Comparison of ENCODE assay signal across 9 mouse cellular contexts in genomic region chr3:89193853-89194252, GRCm38 (mm10). TPM values are rescaled to one million over a fixed set of nuclear protein-coding genes. Genes with fewer than 3 reads are reported as not detected.
DNase-seq lines count a peak whose midpoint lies in the region; ATAC-seq lines count a peak whose summit lies in the region.
"Had no signal": no experiment of that assay in that cellular context is flagged by ENCODE, and none has a peak within 500 bp of the region (broad histone marks: within the 10 kb centered on the region; RNA-seq: fewer than 3 reads in every experiment).

No protein-coding gene starts in this region.

- ATAC-seq in kidney, embryonic 16.5 days (ENCODE audit: low FRiP score, low TSS enrichment): no peak
- ATAC-seq in CD4-positive, CD25-positive, alpha-beta regulatory T cell, adult 4 months: peak; percentile 50
- peak; percentile 64 for ATAC-seq in megakaryocyte progenitor cell, adult 5-6 weeks (replicated peaks; ENCODE audit: poor library complexity)

- no peaks in the 10 kb centered on the region for H3K9me3 ChIP-seq in kidney, embryonic 16.5 days (ENCODE audit: low read length)

- WGBS in kidney, embryonic 16.5 days: 93% methylated on average over 2 of the region's 2 CpGs

- no peaks in the 10 kb centered on the region for H3K36me3 ChIP-seq in kidney, embryonic 16.5 days (ENCODE audit: insufficient read depth, low read length)

- no peak overlapping the region for H3K27ac ChIP-seq in kidney, embryonic 16.5 days (ENCODE audit: low read length)

- no peak overlapping the region for H3K4me3 ChIP-seq in kidney, embryonic 16.5 days (ENCODE audit: low read length)
- H3K4me3 ChIP-seq: myocyte had no signal

- H3K4me2 ChIP-seq in kidney, embryonic 16.5 days (replicated peaks; ENCODE audit: low read depth, low read length): no peak overlapping the region

- peaks cover 10% of the 10 kb centered on the region for H3K4me1 ChIP-seq in kidney, embryonic 16.5 days (ENCODE audit: insufficient read depth, low read length)

- no peaks in the 10 kb centered on the region for H3K27me3 ChIP-seq in kidney, embryonic 16.5 days (ENCODE audit: insufficient read depth, low read length)

- DNase-seq in kidney, postnatal 36 days: peak; percentile 44 to 61
- DNase-seq in 416B (ENCODE audit: low read depth): peak; percentile 78
- DNase-seq in embryo, embryonic 11 days: no peak
- no peak for DNase-seq in left cerebral cortex, adult 9 months (ENCODE audit: low spot score in 2 of 2)
- no peak for DNase-seq in adrenal gland, postnatal 10 days

- H3K9ac ChIP-seq in kidney, embryonic 16.5 days (replicated peaks; ENCODE audit: low read length): no peak overlapping the region

RNA-seq across cellular contexts. Expression of gene Gba, which starts 8.9 kb away (rescaled TPM):
- polyA plus RNA-seq in kidney, embryonic 16.5 days (2015; fragmentation: Nextera tagmentation; extraction: Ambion mirVana): 54.9 and 56.1 TPM in 2 replicates
- 100 to 1,000 TPM in 1 of 2 experiments, 10 to 100 TPM in 1; 81.2 to 128 TPM for polyA plus RNA-seq in CD4-positive, CD25-positive, alpha-beta regulatory T cell, adult 4 months (2017; shearing (Covaris generic))
- 52.8 and 60.0 TPM in 2 replicates for total RNA-seq in megakaryocyte progenitor cell, adult 5-6 weeks (2015)
- total RNA-seq in megakaryocyte progenitor cell, adult 5-6 weeks (2017): 51.4 and 55.8 TPM in 2 replicates
- total RNA-seq in adrenal gland, postnatal 10 days (2021): 10 to 100 TPM; 47.8 to 48.1 TPM

RNA-seq across cellular contexts. Expression of gene Fam189b, which starts 10.9 kb away (rescaled TPM):
- polyA plus RNA-seq in kidney, embryonic 16.5 days (2015; fragmentation: Nextera tagmentation; extraction: Ambion mirVana): 43.6 and 51.2 TPM in 2 replicates
- 100 to 1,000 TPM; 209 to 296 TPM for polyA plus RNA-seq in CD4-positive, CD25-positive, alpha-beta regulatory T cell, adult 4 months (2017; shearing (Covaris generic))
- total RNA-seq in megakaryocyte progenitor cell, adult 5-6 weeks (2015): 14.3 and 18.0 TPM in 2 replicates
- total RNA-seq in megakaryocyte progenitor cell, adult 5-6 weeks (2017): 2.3 and 5.2 TPM in 2 replicates
- total RNA-seq in adrenal gland, postnatal 10 days (2021): 10 to 100 TPM; 16.2 to 24.8 TPM

RNA-seq across cellular contexts. Expression of gene Scamp3, which starts 16.6 kb away (rescaled TPM):
- 140 TPM in 2 replicates for polyA plus RNA-seq in kidney, embryonic 16.5 days (2015; fragmentation: Nextera tagmentation; extraction: Ambion mirVana)
- polyA plus RNA-seq in CD4-positive, CD25-positive, alpha-beta regulatory T cell, adult 4 months (2017; shearing (Covaris generic)): 100 to 1,000 TPM; 177 to 239 TPM
- total RNA-seq in megakaryocyte progenitor cell, adult 5-6 weeks (2015): 92.5 and 93.9 TPM in 2 replicates
- 33.4 and 37.2 TPM in 2 replicates for total RNA-seq in megakaryocyte progenitor cell, adult 5-6 weeks (2017)
- total RNA-seq in adrenal gland, postnatal 10 days (2021): 10 to 100 TPM; 67.9 to 72.7 TPM

RNA-seq across cellular contexts. Expression of gene Thbs3, which starts 21.1 kb away (rescaled TPM):
- polyA plus RNA-seq in kidney, embryonic 16.5 days (2015; fragmentation: Nextera tagmentation; extraction: Ambion mirVana): 18.2 and 18.4 TPM in 2 replicates
- polyA plus RNA-seq in CD4-positive, CD25-positive, alpha-beta regulatory T cell, adult 4 months (2017; shearing (Covaris generic)): 1 to 10 TPM; 3.4 to 3.6 TPM
- total RNA-seq in megakaryocyte progenitor cell, adult 5-6 weeks (2015): not detected in 2 replicates
- 0.42 TPM in 1 of 2 replicates, not detected in the other for total RNA-seq in megakaryocyte progenitor cell, adult 5-6 weeks (2017)
- 10 to 100 TPM; 21.8 to 22.6 TPM for total RNA-seq in adrenal gland, postnatal 10 days (2021)

RNA-seq across cellular contexts. Expression of gene Clk2, which starts 29.3 kb away (rescaled TPM):
- 29.1 and 30.6 TPM in 2 replicates for polyA plus RNA-seq in kidney, embryonic 16.5 days (2015; fragmentation: Nextera tagmentation; extraction: Ambion mirVana)
- 10 to 100 TPM; 15.7 to 23.0 TPM for polyA plus RNA-seq in CD4-positive, CD25-positive, alpha-beta regulatory T cell, adult 4 months (2017; shearing (Covaris generic))
- total RNA-seq in megakaryocyte progenitor cell, adult 5-6 weeks (2015): 51.1 and 53.8 TPM in 2 replicates
- total RNA-seq in megakaryocyte progenitor cell, adult 5-6 weeks (2017): 69.3 and 75.9 TPM in 2 replicates
- total RNA-seq in adrenal gland, postnatal 10 days (2021): 10 to 100 TPM; 42.0 to 65.6 TPM

Comparison
In these comparisons a context has a peak if more than half of its experiments do, and no peak if none do; other contexts are left out.
1. DNase-seq: peak in kidney, postnatal 36 days (2 of 2) and 416B (single experiment); none in embryo, embryonic 11 days (single experiment), left cerebral cortex, adult 9 months (0 of 2) and adrenal gland, postnatal 10 days (single experiment).